Comparison of ENCODE assay signal across 8 mouse cellular contexts in the genomic region with DNA sequence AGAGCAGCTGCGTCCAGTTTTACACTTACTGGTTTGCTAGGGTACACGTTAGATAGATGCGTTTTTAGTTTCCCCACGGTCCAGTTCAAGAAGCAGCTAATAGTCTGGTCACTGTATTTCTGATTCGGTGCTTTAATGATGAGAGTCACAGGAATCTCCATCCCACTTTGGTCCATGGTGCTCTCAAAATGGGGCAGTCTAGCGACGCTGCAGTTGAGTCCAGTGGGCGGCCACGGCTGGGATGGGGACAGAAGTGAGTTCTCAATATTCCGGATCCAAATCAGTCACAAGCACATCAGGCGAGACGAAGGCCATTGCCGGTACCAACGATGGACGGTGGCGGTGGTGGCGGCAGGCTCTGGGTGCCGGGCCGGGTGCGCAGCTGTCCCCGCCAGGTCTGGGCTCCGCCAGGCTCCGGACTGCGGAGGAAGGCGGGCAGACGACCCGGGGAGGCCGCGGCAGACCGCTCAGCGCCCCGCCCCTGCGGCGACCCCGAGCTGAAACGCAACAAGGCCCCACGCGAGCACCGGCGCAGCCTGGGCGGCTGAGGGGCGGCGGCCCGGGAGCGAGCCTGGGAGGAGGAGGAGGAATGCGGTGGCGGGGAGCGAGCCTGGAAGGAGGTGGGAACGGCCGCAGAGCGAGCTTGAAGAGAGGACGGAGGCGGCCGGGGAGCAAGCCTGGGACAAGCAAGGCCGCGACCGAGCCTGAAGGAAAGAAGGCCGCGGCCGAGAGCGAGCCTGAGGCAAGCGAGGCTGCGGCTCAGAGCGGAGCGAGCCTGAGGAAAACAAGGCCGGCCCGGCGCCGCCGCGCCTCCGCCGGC. TPM values are rescaled to one million over a fixed set of nuclear protein-coding genes. Genes with fewer than 3 reads are reported as not detected.
DNase-seq lines count a peak whose midpoint lies in the region; ATAC-seq and TF ChIP-seq lines count a peak whose summit lies in the region.

No protein-coding gene starts in this region.

- peak overlapping the region; percentile 79 for H3K27ac ChIP-seq in ES-Bruce4 (ENCODE audit: insufficient read depth, low read length)
- peak overlapping the region; percentile 98 for H3K27ac ChIP-seq in hindbrain, embryonic 10.5 days
- H3K27ac ChIP-seq in small intestine, adult 2 months (ENCODE audit: insufficient read depth, low read depth, low read length): peak overlapping the region; percentile 97

- peak overlapping the region; percentile 87 for H3K9ac ChIP-seq in ES-Bruce4 (ENCODE audit: low read depth, poor library complexity, severe bottlenecking)

- peak; percentile 85 for DNase-seq in adrenal gland, postnatal 10 days
- no peak for DNase-seq in hindbrain, embryonic 10.5 days (ENCODE audit: low spot score)
- peak; percentile 18 to 58 for DNase-seq in left cerebral cortex, postnatal 14 days (ENCODE audit: low spot score in 2 of 2)
- no peak for DNase-seq in Muller cell, postnatal 12 days (ENCODE audit: inconsistent ontology term)

- TF ChIP-seq EP300 in ES-Bruce4 (IDR thresholded peaks at IDR 0.05; ENCODE audit: insufficient read depth, low read depth, low read length): no peak

- H3K4me3 ChIP-seq in ES-Bruce4 (ENCODE audit: low read depth, low read length): peak overlapping the region; percentile 84
- peak overlapping the region; percentile 99 for H3K4me3 ChIP-seq in erythroblast, embryonic 14.5 days (replicated peaks)
- H3K4me3 ChIP-seq in hindbrain, embryonic 10.5 days: peak overlapping the region; percentile 95
- H3K4me3 ChIP-seq in small intestine, adult 2 months (ENCODE audit: low read depth, low read length): peak overlapping the region; percentile 79

- no peak for TF ChIP-seq POLR2A in ES-Bruce4 (IDR thresholded peaks at IDR 0.05; ENCODE audit: insufficient read depth, low read length)
- no peak; the same call in 1 of the 2 replicates for TF ChIP-seq POLR2A in small intestine, adult 2 months (IDR thresholded peaks at IDR 0.05; ENCODE audit: low read depth, low read length)

- intact Hi-C loops in left cerebral cortex, postnatal 14 days (cut with DNase I): loop anchor here (5.0 kb wide), 1 partner anchor 441 kb away; no protein-coding TSS in a partner anchor

- peak; percentile 5; the same call in 1 of the 2 replicates for ATAC-seq in megakaryocyte-erythroid progenitor cell, adult 5-6 weeks (replicated peaks; ENCODE audit: low FRiP score, low TSS enrichment, poor library complexity, severe bottlenecking)

- WGBS in hindbrain, embryonic 10.5 days: under 1% methylated on average over 73 of the region's 73 CpGs
- under 1% methylated on average over 65 of the region's 73 CpGs for WGBS in small intestine, adult 2 months

- no peaks in the 10 kb centered on the region for H3K36me3 ChIP-seq in ES-Bruce4 (ENCODE audit: control insufficient read depth, insufficient read depth, low read length, poor library complexity, severe bottlenecking)
- peaks cover 5% of the 10 kb centered on the region; the same call in 1 of the 2 replicates for H3K36me3 ChIP-seq in erythroblast, embryonic 14.5 days (ENCODE audit: control insufficient read depth)
- H3K36me3 ChIP-seq in hindbrain, embryonic 10.5 days: 0 out of 2 replicates have a peak, but pooled peaks cover 4% of the 10 kb centered on the region
- peaks cover 1% of the 10 kb centered on the region; the same call in 1 of the 2 replicates for H3K36me3 ChIP-seq in small intestine, adult 2 months (ENCODE audit: control insufficient read depth, insufficient read depth, low read length)

- H3K9me3 ChIP-seq in ES-Bruce4 (replicated peaks; ENCODE audit: control insufficient read depth, insufficient read depth, low read length, poor library complexity, severe bottlenecking): no peaks in the 10 kb centered on the region
- no peaks in the 10 kb centered on the region for H3K9me3 ChIP-seq in erythroblast, embryonic 14.5 days (ENCODE audit: control insufficient read depth, low read length)
- H3K9me3 ChIP-seq in hindbrain, embryonic 10.5 days: no peaks in the 10 kb centered on the region

- no peaks in the 10 kb centered on the region for H3K27me3 ChIP-seq in ES-Bruce4 (ENCODE audit: control insufficient read depth, insufficient read depth, low read length, poor library complexity, severe bottlenecking)
- H3K27me3 ChIP-seq in erythroblast, embryonic 14.5 days (ENCODE audit: control insufficient read depth): no peaks in the 10 kb centered on the region
- H3K27me3 ChIP-seq in hindbrain, embryonic 10.5 days (ENCODE audit: insufficient read depth, poor library complexity, severe bottlenecking): no peaks in the 10 kb centered on the region
- no peaks in the 10 kb centered on the region for H3K27me3 ChIP-seq in small intestine, adult 2 months (ENCODE audit: control insufficient read depth, insufficient read depth, low read length)

- peaks cover 2% of the 10 kb centered on the region for H3K4me1 ChIP-seq in ES-Bruce4 (ENCODE audit: control insufficient read depth, insufficient read depth, low read length)
- H3K4me1 ChIP-seq in erythroblast, embryonic 14.5 days (ENCODE audit: control insufficient read depth): peaks cover 48% of the 10 kb centered on the region
- H3K4me1 ChIP-seq in hindbrain, embryonic 10.5 days (replicated peaks): peaks cover 32% of the 10 kb centered on the region
- H3K4me1 ChIP-seq in small intestine, adult 2 months (ENCODE audit: control insufficient read depth, insufficient read depth, insufficient read length, low read length): peaks cover 5% of the 10 kb centered on the region

- no peak for TF ChIP-seq CTCF in ES-Bruce4 (IDR thresholded peaks at IDR 0.05; ENCODE audit: low read depth, low read length)
- TF ChIP-seq CTCF in small intestine, adult 2 months (IDR thresholded peaks at IDR 0.05; ENCODE audit: extremely low read depth, insufficient read length, insufficient replicate concordance, low read depth, low read length): no peak

RNA-seq across cellular contexts. Expression of gene Herpud2, which starts 0.6 kb away (rescaled TPM):
- 40.7 and 42.0 TPM in 2 replicates for polyA plus RNA-seq in ES-Bruce4 (2011; ENCODE audit: insufficient read depth, insufficient read length, low read depth, missing spikeins)
- 10 to 100 TPM; 40.3 to 40.9 TPM for total RNA-seq in adrenal gland, postnatal 10 days (2021)
- 1.8 and 1.9 TPM in 2 replicates for polyA plus RNA-seq in erythroblast, embryonic 14.5 days (2012)
- polyA plus RNA-seq in hindbrain, embryonic 10.5 days (2016; fragmentation: Nextera tagmentation; extraction: Ambion mirVana): 25.1 and 31.8 TPM in 2 replicates
- 10 to 100 TPM; 52.6 to 55.4 TPM for total RNA-seq in left cerebral cortex, postnatal 14 days (2021)
- 26.4 and 28.0 TPM in 2 replicates for total RNA-seq in megakaryocyte-erythroid progenitor cell, adult 5-6 weeks (2014; fragmentation: Nextera tagmentation)
- 12.6 and 13.9 TPM in 2 replicates for total RNA-seq in megakaryocyte-erythroid progenitor cell, adult 5-6 weeks (2017)
- polyA plus RNA-seq in small intestine, adult 2 months (2012; rRNA removed): 28.8 and 50.4 TPM in 2 replicates

Comparison
In these comparisons a context has a peak if more than half of its experiments do, and no peak if none do; other contexts are left out.
1. DNase-seq: peak in adrenal gland, postnatal 10 days (single experiment) and left cerebral cortex, postnatal 14 days (2 of 2); none in hindbrain, embryonic 10.5 days (single experiment) and Muller cell, postnatal 12 days (single experiment).
2. Peak in every context shown above with its lines, with median percentiles within 50 percentile points of each other: H3K27ac ChIP-seq and H3K4me3 ChIP-seq.